Mouse (Mus musculus) lung, postnatal 0 days (tissue): ENCODE results near the gene Slc22a3.

Source experiments
- CTCF ChIP-seq: IDR thresholded peaks from 2 replicates; pipeline ENCODE4 v1.5.1; 2016; ENCODE audit warnings: antibody characterized with exemption, mild to moderate bottlenecking
- EP300 ChIP-seq: IDR thresholded peaks from 2 replicates; pipeline ENCODE4 v1.6.1; 2016; ENCODE audit warnings: antibody characterized with exemption, mild to moderate bottlenecking, control low read depth

GRCm38 (mm10) chr17:12455143-12455790, 52.2 kb downstream of the Slc22a3 start:
- peak; percentile 69 for TF ChIP-seq CTCF
- no peak for TF ChIP-seq EP300
